Mouse (Mus musculus) megakaryocyte, embryonic 14.5 days (primary cell): ENCODE data around the gene Rbms1.

Experiments used
- FLI1 ChIP-seq: IDR thresholded peaks from 2 replicates; pipeline ENCODE4 v1.6.1; 2012; ENCODE audit warnings: low read length, inconsistent platforms, mixed read lengths
- GATA1 ChIP-seq: IDR thresholded peaks from 3 replicates; pipeline ENCODE4 v1.6.1; 2012; ENCODE audit warnings: mixed read lengths, low read length, inconsistent platforms, borderline replicate concordance

DNA sequence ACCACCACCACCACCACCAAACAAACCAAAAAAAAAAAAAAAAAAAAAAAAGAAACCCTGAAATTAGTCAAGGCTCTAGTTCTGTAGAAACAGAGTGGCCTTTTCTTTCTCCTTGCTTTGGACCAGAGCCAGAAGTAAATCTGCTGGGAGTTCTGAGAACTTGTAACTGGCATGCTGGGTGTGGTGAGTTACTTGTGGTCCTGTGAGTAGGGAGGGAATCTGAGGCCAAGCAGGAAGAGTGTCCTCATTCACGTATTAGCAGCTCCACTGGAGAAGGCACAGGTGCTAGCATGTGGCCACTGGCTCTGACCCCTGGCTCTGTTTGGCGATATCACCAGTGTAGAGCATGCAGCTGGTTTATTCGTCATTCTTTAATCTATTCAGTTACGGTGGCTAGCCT lies 137.3 kb downstream of the Rbms1 start:
- TF ChIP-seq GATA1 (no peak), FLI1 (no peak)
